Mouse (Mus musculus) ES-Bruce4 (cell line): ENCODE results near the gene Mcemp1. TPM values are rescaled to one million over a fixed set of nuclear protein-coding genes. Genes with fewer than 3 reads are reported as not detected.

Experiments
- H3K27ac ChIP-seq: 2 replicates; pipeline ENCODE4 v1.5.1; 2012; ENCODE audit warnings: low read length, inconsistent platforms; ENCODE audit not compliant: insufficient read depth
- H3K27me3 ChIP-seq: 2 replicates; pipeline ENCODE4 v1.6.1; 2012; ENCODE audit warnings: mild to moderate bottlenecking, low read length, inconsistent platforms; ENCODE audit not compliant: control insufficient read depth, poor library complexity, insufficient read depth, severe bottlenecking
- H3K36me3 ChIP-seq: 2 replicates; pipeline ENCODE4 v1.6.1; 2012; ENCODE audit warnings: inconsistent platforms, mild to moderate bottlenecking, low read length, moderate library complexity; ENCODE audit not compliant: control insufficient read depth, poor library complexity, insufficient read depth, severe bottlenecking
- H3K4me1 ChIP-seq: one replicate; pipeline ENCODE4 v1.8.1; 2011; ENCODE audit warnings: low read length; ENCODE audit not compliant: control insufficient read depth, insufficient read depth
- H3K4me3 ChIP-seq: 2 replicates; pipeline ENCODE4 v1.5.1; 2011; ENCODE audit warnings: low read depth, mild to moderate bottlenecking, low read length
- H3K9ac ChIP-seq: 2 replicates; pipeline ENCODE4 v1.6.1; 2012; ENCODE audit warnings: low read depth, mild to moderate bottlenecking, inconsistent platforms; ENCODE audit not compliant: poor library complexity, severe bottlenecking
- H3K9me3 ChIP-seq: replicated peaks from 2 replicates; pipeline ENCODE4 v1.6.1; 2012; ENCODE audit warnings: mild to moderate bottlenecking, low read length, inconsistent platforms; ENCODE audit not compliant: control insufficient read depth, poor library complexity, insufficient read depth, severe bottlenecking
- CTCF ChIP-seq: IDR thresholded peaks from one replicate; pipeline ENCODE4 v1.8.1; 2011; ENCODE audit warnings: low read depth, low read length
- EP300 ChIP-seq: IDR thresholded peaks from 2 replicates; pipeline ENCODE4 v1.6.1; 2011; ENCODE audit warnings: low read depth, low read length; ENCODE audit not compliant: insufficient read depth
- POLR2A ChIP-seq: IDR thresholded peaks from one replicate; pipeline ENCODE4 v1.8.1; 2011; ENCODE audit warnings: low read length; ENCODE audit not compliant: insufficient read depth
- polyA plus RNA-seq: library from polyadenylated mRNA; stranded (reverse); fragments of >200 nt; gene quantifications from 2 replicates; pipeline ENCODE4 v1.2.4, GENCODE M21; 2011; ENCODE audit warnings: low read depth; ENCODE audit not compliant: missing spikeins, insufficient read depth, insufficient read length

The Mcemp1 gene
- polyA plus RNA-seq, 1 experiment, result not detected

GRCm38 (mm10) chr8:3648990-3649389 is 16.6 kb upstream of the Mcemp1 start:
- H3K4me3 ChIP-seq, result no peak overlapping the region
- H3K36me3 ChIP-seq, result no peaks in the 10 kb centered on the region
- no peak for TF ChIP-seq CTCF
- TF ChIP-seq EP300, result no peak
- TF ChIP-seq POLR2A, result no peak

DNA sequence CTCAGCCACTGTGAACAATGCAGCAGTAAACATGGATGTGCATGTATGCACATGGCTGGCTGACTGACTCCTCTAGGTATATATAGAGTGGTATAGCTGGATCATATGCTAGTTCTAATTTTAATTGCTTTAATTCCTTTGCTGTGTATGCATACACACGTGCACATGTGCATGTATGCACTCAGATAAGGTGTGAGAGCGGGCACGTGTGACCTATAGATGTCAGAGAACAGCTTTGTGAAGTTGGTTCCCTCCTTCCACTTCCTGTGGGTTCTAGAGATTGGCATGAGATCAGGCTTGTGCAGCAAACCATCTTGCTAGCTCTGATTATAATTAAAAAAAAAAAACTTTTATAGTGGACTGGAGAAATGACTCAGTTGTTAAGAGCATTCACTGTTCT is 12.7 kb upstream of the Mcemp1 start:
- TF ChIP-seq EP300 (no peak), POLR2A (no peak), CTCF (no peak)

More at GRCm38 (mm10) chr8:3648990-3649389, 16.6 kb upstream of the Mcemp1 start:
- no peaks in the 10 kb centered on the region for H3K9me3 ChIP-seq
- H3K4me1 ChIP-seq, result no peaks in the 10 kb centered on the region
- no peak overlapping the region for H3K9ac ChIP-seq
- no peak overlapping the region for H3K27ac ChIP-seq
- H3K27me3 ChIP-seq, result no peaks in the 10 kb centered on the region

GRCm38 (mm10) chr8:3654726-3655508 is 10.6 kb upstream of the Mcemp1 start:
- Histone ChIP-seq H3K9me3 (no peaks in the 10 kb centered on the region), H3K27me3 (no peaks in the 10 kb centered on the region), H3K4me1 (peaks cover 2% of the 10 kb centered on the region), H3K27ac (no peak overlapping the region), H3K4me3 (no peak overlapping the region), H3K9ac (no peak overlapping the region), H3K36me3 (no peaks in the 10 kb centered on the region)
- TF ChIP-seq EP300 (no peak), CTCF (no peak), POLR2A (no peak)

More for the DNA sequence above, 12.7 kb upstream of the Mcemp1 start:
- no peak overlapping the region for H3K9ac ChIP-seq
- H3K27ac ChIP-seq, result no peak overlapping the region
- no peaks in the 10 kb centered on the region for H3K36me3 ChIP-seq
- no peaks in the 10 kb centered on the region for H3K9me3 ChIP-seq
- H3K27me3 ChIP-seq, result no peaks in the 10 kb centered on the region
- no peak overlapping the region for H3K4me3 ChIP-seq
- H3K4me1 ChIP-seq, result peaks cover 2% of the 10 kb centered on the region

GRCm38 (mm10) chr8:3655526-3655925 is 10.0 kb upstream of the Mcemp1 start, which contains the start of gene Retn:
Gene Retn, plus strand, starts transcription at chr8:3655770.
- Histone ChIP-seq H3K4me3 (no peak within 1 kb of the TSS), H3K36me3 (no peaks in the 10 kb centered on the region), H3K9ac (no peak within 1 kb of the TSS), H3K4me1 (peaks cover 2% of the 10 kb centered on the region), H3K9me3 (no peaks in the 10 kb centered on the region), H3K27ac (no peak within 1 kb of the TSS), H3K27me3 (no peaks in the 10 kb centered on the region)
- TF ChIP-seq CTCF (no peak), EP300 (no peak), POLR2A (no peak)

DNA sequence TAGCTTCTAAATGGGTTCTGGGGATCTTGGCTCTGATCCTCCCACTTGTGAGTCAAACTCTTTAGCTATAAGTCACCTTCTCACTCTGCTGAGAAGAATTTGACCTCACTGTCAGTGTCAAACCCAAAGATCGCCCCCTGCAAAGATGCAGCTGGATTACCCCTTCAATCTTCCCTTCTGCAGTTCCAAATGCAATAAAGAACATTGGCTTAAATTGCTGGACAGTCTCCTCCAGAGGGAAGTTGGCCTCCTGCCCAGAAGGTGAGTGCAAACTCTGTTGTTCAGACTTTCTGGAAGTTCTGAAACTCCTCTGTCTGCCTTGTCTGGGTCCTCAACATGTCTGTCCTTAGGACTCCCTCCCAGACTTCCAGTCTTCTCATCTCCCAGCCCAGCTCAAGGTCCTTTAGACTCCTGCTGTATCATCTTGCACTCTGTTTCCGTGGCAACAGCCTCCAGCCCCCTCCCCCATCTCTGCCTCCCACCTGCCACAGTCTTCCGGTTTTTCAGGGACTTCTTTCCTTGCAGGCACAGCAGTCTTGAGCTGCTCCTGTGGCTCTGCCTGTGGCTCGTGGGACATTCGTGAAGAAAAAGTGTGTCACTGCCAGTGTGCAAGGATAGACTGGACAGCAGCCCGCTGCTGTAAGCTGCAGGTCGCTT is 8.7 kb upstream of the Mcemp1 start:
- H3K4me1 ChIP-seq, result peaks cover 2% of the 10 kb centered on the region
- no peaks in the 10 kb centered on the region for H3K27me3 ChIP-seq
- H3K36me3 ChIP-seq, result no peaks in the 10 kb centered on the region
- no peak overlapping the region for H3K9ac ChIP-seq
- no peak overlapping the region for H3K4me3 ChIP-seq
- TF ChIP-seq EP300, result no peak
- no peak for TF ChIP-seq POLR2A
- no peak for TF ChIP-seq CTCF
- no peak overlapping the region for H3K27ac ChIP-seq
- no peaks in the 10 kb centered on the region for H3K9me3 ChIP-seq

GRCm38 (mm10) chr8:3660889-3661288 is 4.7 kb upstream of the Mcemp1 start:
- Histone ChIP-seq H3K4me3 (no peak overlapping the region), H3K9ac (no peak overlapping the region), H3K27ac (no peak overlapping the region), H3K4me1 (no peaks in the 10 kb centered on the region), H3K27me3 (no peaks in the 10 kb centered on the region), H3K36me3 (no peaks in the 10 kb centered on the region), H3K9me3 (no peaks in the 10 kb centered on the region)
- no peak for TF ChIP-seq POLR2A
- no peak for TF ChIP-seq EP300
- TF ChIP-seq CTCF, result no peak
